Mouse (Mus musculus) neural tube, embryonic 14.5 days (tissue): ENCODE measurements around the gene Oit1. TPM values are rescaled to one million over a fixed set of nuclear protein-coding genes. Genes with fewer than 3 reads are reported as not detected.

Experiments used
- ATAC-seq: fragments of 200-750 bp; cut with Nextera tagmentation; 2 replicates; pipeline ENCODE4 v1.8.0; 2017; ENCODE audit warnings: low read depth, mild to moderate bottlenecking, moderate TSS enrichment, moderate library complexity
- H3K27ac ChIP-seq: fragments of 300-500 bp; sonication (generic); 2 replicates; pipeline ENCODE4 v1.5.1; 2014; ENCODE audit warnings: low read depth, mild to moderate bottlenecking, control low read depth, low read length, moderate library complexity, mixed read lengths
- H3K27me3 ChIP-seq: fragments of 300-500 bp; sonication (generic); 2 replicates; pipeline ENCODE4 v1.6.1; 2014; ENCODE audit warnings: low read length; ENCODE audit not compliant: control insufficient read depth, insufficient read depth
- H3K36me3 ChIP-seq: fragments of 300-500 bp; sonication (generic); 2 replicates; pipeline ENCODE4 v1.6.1; 2014; ENCODE audit warnings: low read length, mixed read lengths; ENCODE audit not compliant: control insufficient read depth, insufficient read depth
- H3K4me1 ChIP-seq: fragments of 300-500 bp; sonication (generic); 2 replicates; pipeline ENCODE4 v1.6.1; 2014; ENCODE audit warnings: low read length; ENCODE audit not compliant: control insufficient read depth, insufficient read depth
- H3K4me2 ChIP-seq: fragments of 300-500 bp; sonication (generic); 2 replicates; pipeline ENCODE4 v1.6.1; 2014; ENCODE audit warnings: mild to moderate bottlenecking, low read depth, low read length, control low read depth
- H3K4me3 ChIP-seq: fragments of 300-500 bp; sonication (generic); 2 replicates; pipeline ENCODE4 v1.5.1; 2014; ENCODE audit warnings: low read depth, low read length, control low read depth, mixed read lengths
- H3K9ac ChIP-seq: fragments of 300-500 bp; sonication (generic); replicated peaks from 2 replicates; pipeline ENCODE4 v1.6.1; 2014; ENCODE audit warnings: low read depth, mild to moderate bottlenecking, control low read depth, low read length, mixed read lengths
- H3K9me3 ChIP-seq: fragments of 300-500 bp; sonication (generic); 2 replicates; pipeline ENCODE4 v1.6.1; 2016; ENCODE audit warnings: low read length; ENCODE audit not compliant: control insufficient read depth
- WGBS: fragments of 180-500 bp; shearing (Covaris S2); extraction: QIAGEN DNeasy Blood & Tissue Kit; methylation state at CpG from one replicate; pipeline ENCODE4 v1.1.7; 2014; 5-methylcytosine and 5-hydroxymethylcytosine counted together
- polyA plus RNA-seq: library from polyadenylated mRNA; unstranded; fragments of >200 nt; fragmentation: Nextera tagmentation; extraction: Ambion mirVana; gene quantifications from 2 replicates; pipeline ENCODE4 v1.2.1, GENCODE M21; 2014

The Oit1 gene
- polyA plus RNA-seq, 1 experiment from 2014 or later: not detected

GRCm38 (mm10) chr14:8327371-8327770, 51.2 kb downstream of the Oit1 start:
- WGBS: 72% methylated on average over 1 of the region's 1 CpGs
- Histone ChIP-seq H3K4me2 (no peak overlapping the region), H3K9me3 (no peaks in the 10 kb centered on the region), H3K9ac (no peak overlapping the region), H3K4me3 (no peak overlapping the region), H3K27ac (no peak overlapping the region), H3K27me3 (0 out of 2 replicates have a peak, but pooled peaks cover 3% of the 10 kb centered on the region), H3K4me1 (0 out of 2 replicates have a peak, but pooled peaks cover 3% of the 10 kb centered on the region), H3K36me3 (no peaks in the 10 kb centered on the region)
- ATAC-seq: no peak

GRCm38 (mm10) chr14:8326961-8327360, 51.6 kb downstream of the Oit1 start:
- Histone ChIP-seq H3K4me2 (no peak overlapping the region), H3K4me3 (no peak overlapping the region), H3K36me3 (no peaks in the 10 kb centered on the region), H3K9me3 (no peaks in the 10 kb centered on the region), H3K27ac (no peak overlapping the region), H3K27me3 (0 out of 2 replicates have a peak, but pooled peaks cover 3% of the 10 kb centered on the region), H3K9ac (no peak overlapping the region), H3K4me1 (0 out of 2 replicates have a peak, but pooled peaks cover 3% of the 10 kb centered on the region)
- ATAC-seq: no peak

- Histone ChIP-seq H3K27me3 (0 out of 2 replicates have a peak, but pooled peaks cover 3% of the 10 kb centered on the region), H3K9me3 (no peaks in the 10 kb centered on the region), H3K4me2 (no peak overlapping the region), H3K9ac (no peak overlapping the region), H3K36me3 (no peaks in the 10 kb centered on the region), H3K4me1 (0 out of 2 replicates have a peak, but pooled peaks cover 3% of the 10 kb centered on the region), H3K4me3 (no peak overlapping the region), H3K27ac (no peak overlapping the region)
- no peak for ATAC-seq
- 54% methylated on average over 4 of the region's 4 CpGs for WGBS
These were observed 52.8 kb downstream of the Oit1 start for GRCm38 (mm10) chr14:8325746-8326145.

GRCm38 (mm10) chr14:8320528-8320927, 58.0 kb downstream of the Oit1 start:
- H3K27me3 ChIP-seq: peaks cover 27% of the 10 kb centered on the region
- no peak overlapping the region for H3K27ac ChIP-seq
- no peak overlapping the region for H3K9ac ChIP-seq
- no peak for ATAC-seq
- H3K4me1 ChIP-seq: peaks cover 15% of the 10 kb centered on the region; the same call in 1 of the 2 replicates
- H3K4me3 ChIP-seq: no peak overlapping the region
- WGBS: 68% methylated on average over 3 of the region's 3 CpGs
- H3K9me3 ChIP-seq: no peaks in the 10 kb centered on the region
- H3K4me2 ChIP-seq: no peak overlapping the region
- H3K36me3 ChIP-seq: no peaks in the 10 kb centered on the region

- peak within 1 kb of the TSS; percentile 24 for H3K4me3 ChIP-seq
- peaks cover 15% of the 10 kb centered on the region; the same call in 1 of the 2 replicates for H3K4me1 ChIP-seq
- peaks cover 25% of the 10 kb centered on the region for H3K27me3 ChIP-seq
- ATAC-seq: peak; percentile 75; the same call in 1 of the 2 replicates
- H3K9me3 ChIP-seq: no peaks in the 10 kb centered on the region
- peak within 1 kb of the TSS; percentile 48 for H3K4me2 ChIP-seq
- no peak within 1 kb of the TSS; the same call in 1 of the 2 replicates for H3K9ac ChIP-seq
- H3K36me3 ChIP-seq: no peaks in the 10 kb centered on the region
- no peak within 1 kb of the TSS for H3K27ac ChIP-seq
- WGBS: 11% methylated on average over 41 of the region's 41 CpGs
These were observed 61.1 kb downstream of the Oit1 start, which contains the start of gene Fam107a for GRCm38 (mm10) chr14:8317194-8318097. Gene Fam107a (minus strand): TSS chr14:8318023.

GRCm38 (mm10) chr14:8316366-8317193, 62.0 kb downstream of the Oit1 start:
- Histone ChIP-seq H3K27me3 (peaks cover 25% of the 10 kb centered on the region), H3K4me1 (peaks cover 15% of the 10 kb centered on the region; the same call in 1 of the 2 replicates), H3K9me3 (no peaks in the 10 kb centered on the region), H3K9ac (no peak overlapping the region; the same call in 1 of the 2 replicates), H3K27ac (no peak overlapping the region), H3K36me3 (no peaks in the 10 kb centered on the region), H3K4me3 (peak overlapping the region; percentile 24), H3K4me2 (peak overlapping the region; percentile 48)
- ATAC-seq: peak; percentile 35
- WGBS: 2% methylated on average over 23 of the region's 23 CpGs

- 77% methylated on average over 6 of the region's 6 CpGs for WGBS
- Histone ChIP-seq H3K9ac (no peak overlapping the region), H3K27me3 (peaks cover 25% of the 10 kb centered on the region), H3K4me3 (no peak overlapping the region), H3K36me3 (no peaks in the 10 kb centered on the region), H3K27ac (no peak overlapping the region), H3K9me3 (no peaks in the 10 kb centered on the region), H3K4me1 (peaks cover 15% of the 10 kb centered on the region; the same call in 1 of the 2 replicates), H3K4me2 (no peak overlapping the region)
- ATAC-seq: no peak
These were observed 63.4 kb downstream of the Oit1 start for GRCm38 (mm10) chr14:8315169-8315568.

GRCm38 (mm10) chr14:8314536-8314935, 64.0 kb downstream of the Oit1 start:
- Histone ChIP-seq H3K27ac (no peak overlapping the region), H3K27me3 (peaks cover 25% of the 10 kb centered on the region), H3K9me3 (no peaks in the 10 kb centered on the region), H3K4me3 (no peak overlapping the region), H3K36me3 (no peaks in the 10 kb centered on the region), H3K9ac (no peak overlapping the region), H3K4me2 (no peak overlapping the region), H3K4me1 (peaks cover 15% of the 10 kb centered on the region; the same call in 1 of the 2 replicates)
- WGBS: 18% methylated on average over 3 of the region's 3 CpGs
- ATAC-seq: no peak
